Mouse (Mus musculus) frontal cortex, postnatal 25 days (tissue): ENCODE results near the gene Ttc28.
A peak's percentile ranks its signal among the peaks of the same experiment; 100 is the strongest.

Experiments
- DNase-seq, 2 experiments: peaks; one replicate each; pipeline ENCODE4 v3.0.0; 2022; ENCODE audit warnings: low spot score in 2 of 2

Gene Ttc28

GRCm38 (mm10) chr5:111273589-111273988 lies 394.0 kb downstream of the Ttc28 start:
- DNase-seq, result peak; percentile 63 to 77

GRCm38 (mm10) chr5:111274948-111275347 lies 395.3 kb downstream of the Ttc28 start:
- DNase-seq, result no peak

- no peak for DNase-seq
Observed at GRCm38 (mm10) chr5:111284420-111285175, 405.0 kb downstream of the Ttc28 start.

GRCm38 (mm10) chr5:111287571-111287970 lies 408.0 kb downstream of the Ttc28 start:
- DNase-seq, result no peak

- no peak for DNase-seq
Observed at GRCm38 (mm10) chr5:111288486-111288885, 408.9 kb downstream of the Ttc28 start.

- DNase-seq, result no peak
Observed at GRCm38 (mm10) chr5:111290071-111290470, 410.5 kb downstream of the Ttc28 start.

GRCm38 (mm10) chr5:111291639-111292038 lies 412.0 kb downstream of the Ttc28 start:
- peak in 1 of 2 experiments; percentile 53 for DNase-seq

GRCm38 (mm10) chr5:111297801-111298200 lies 418.2 kb downstream of the Ttc28 start:
- DNase-seq, result no peak

- no peak for DNase-seq
Observed at GRCm38 (mm10) chr5:111298706-111299105, 419.1 kb downstream of the Ttc28 start.

- DNase-seq, result no peak
Observed at GRCm38 (mm10) chr5:111300776-111301175, 421.2 kb downstream of the Ttc28 start.

- no peak for DNase-seq
Observed at GRCm38 (mm10) chr5:111301736-111302135, 422.1 kb downstream of the Ttc28 start.

GRCm38 (mm10) chr5:111304730-111305129 lies 425.1 kb downstream of the Ttc28 start:
- no peak for DNase-seq

- DNase-seq, result no peak
Observed at GRCm38 (mm10) chr5:111310185-111310584, 430.6 kb downstream of the Ttc28 start.

GRCm38 (mm10) chr5:111313833-111314232 lies 434.2 kb downstream of the Ttc28 start:
- no peak for DNase-seq

- DNase-seq, result no peak
Observed at GRCm38 (mm10) chr5:111315061-111315460, 435.5 kb downstream of the Ttc28 start.

GRCm38 (mm10) chr5:111317526-111317925 lies 437.9 kb downstream of the Ttc28 start:
- no peak for DNase-seq

GRCm38 (mm10) chr5:111318946-111319345 lies 439.3 kb downstream of the Ttc28 start:
- no peak for DNase-seq

GRCm38 (mm10) chr5:111325813-111326212 lies 446.2 kb downstream of the Ttc28 start:
- DNase-seq, result no peak

GRCm38 (mm10) chr5:111327420-111327819 lies 447.8 kb downstream of the Ttc28 start:
- DNase-seq, result no peak

- no peak for DNase-seq
Observed at GRCm38 (mm10) chr5:111329782-111330416, 450.3 kb downstream of the Ttc28 start.

GRCm38 (mm10) chr5:111330417-111331098 lies 451.0 kb downstream of the Ttc28 start, which contains the start of gene Pitpnb:
Pitpnb (plus strand) TSS chr5:111330763.
- peak; percentile 87 to 96 for DNase-seq

GRCm38 (mm10) chr5:111331099-111331435 lies 451.5 kb downstream of the Ttc28 start:
- DNase-seq, result no peak
